Mouse (Mus musculus) heart, postnatal 0 days (tissue): Measurements from ENCODE around the gene Abcb1b. TPM values are rescaled to one million over a fixed set of nuclear protein-coding genes. Genes with fewer than 3 reads are reported as not detected.
"Not testable (repeated sequence)": the region's sequence is repeated elsewhere in the genome, so short reads cannot be mapped to it uniquely, and the experiment has no call there.

Experiments
- ATAC-seq: fragments of 200-750 bp; cut with Nextera tagmentation; 2 replicates; pipeline ENCODE4 v1.8.0; 2017; ENCODE audit warnings: low read depth, moderate number of reproducible peaks, moderate library complexity; ENCODE audit not compliant: insufficient read depth
- DNase-seq: peaks from one replicate; pipeline ENCODE4 v3.0.0-alpha.2; 2016; ENCODE audit warnings: low spot score
- H3K27ac ChIP-seq: fragments of 300-500 bp; sonication (generic); 2 replicates; pipeline ENCODE4 v1.5.1; 2014; ENCODE audit warnings: low read depth, mild to moderate bottlenecking
- H3K27me3 ChIP-seq: fragments of 300-500 bp; sonication (generic); 2 replicates; pipeline ENCODE4 v1.6.1; 2014; ENCODE audit warnings: low read length, mixed read lengths; ENCODE audit not compliant: control insufficient read depth, insufficient read depth
- H3K36me3 ChIP-seq: fragments of 300-500 bp; sonication (generic); replicated peaks from 2 replicates; pipeline ENCODE4 v1.6.1; 2014; ENCODE audit warnings: low read length, mixed read lengths; ENCODE audit not compliant: control insufficient read depth, insufficient read depth
- H3K4me1 ChIP-seq: fragments of 300-500 bp; sonication (generic); 2 replicates; pipeline ENCODE4 v1.6.1; 2014; ENCODE audit warnings: antibody characterized with exemption; ENCODE audit not compliant: control insufficient read depth, insufficient read depth
- H3K4me2 ChIP-seq: fragments of 300-500 bp; sonication (generic); 2 replicates; pipeline ENCODE4 v1.6.1; 2014; ENCODE audit warnings: low read depth, mild to moderate bottlenecking, low read length, moderate library complexity
- H3K4me3 ChIP-seq: fragments of 300-500 bp; sonication (generic); 2 replicates; pipeline ENCODE4 v1.5.1; 2014; ENCODE audit warnings: low read depth, low read length
- H3K9ac ChIP-seq: fragments of 300-500 bp; sonication (generic); replicated peaks from 2 replicates; pipeline ENCODE4 v1.6.1; 2014; ENCODE audit warnings: low read depth, low read length, mixed read lengths
- H3K9me3 ChIP-seq: fragments of 300-500 bp; sonication (generic); replicated peaks from 2 replicates; pipeline ENCODE4 v1.6.1; 2016; ENCODE audit warnings: low read length; ENCODE audit not compliant: control insufficient read depth
- CTCF ChIP-seq: IDR thresholded peaks from 2 replicates; pipeline ENCODE4 v1.5.1; 2016; ENCODE audit warnings: antibody characterized with exemption, control low read depth, low read depth
- EP300 ChIP-seq: IDR thresholded peaks from 2 replicates; pipeline ENCODE4 v1.6.1; 2016; ENCODE audit warnings: antibody characterized with exemption, low read depth
- WGBS: fragments of 180-500 bp; shearing (Covaris S2); extraction: QIAGEN DNeasy Blood & Tissue Kit; methylation state at CpG from one replicate; pipeline ENCODE4 v1.1.7; 2014; 5-methylcytosine and 5-hydroxymethylcytosine counted together
- polyA plus RNA-seq: library from polyadenylated mRNA; unstranded; fragments of >200 nt; fragmentation: Nextera tagmentation; extraction: Ambion mirVana; gene quantifications from 2 replicates; pipeline ENCODE4 v1.2.1, GENCODE M21; 2015
- total RNA-seq: library from RNA; depleted of rRNA; stranded (reverse); fragments of >200 nt; gene quantifications from 2 replicates; pipeline ENCODE4 v1.2.3, GENCODE M21; 2014; ENCODE audit warnings: low replicate concordance

Gene Abcb1b
- total and polyA plus RNA-seq, 2 experiments from 2014 or later, result 2.1 to 3.1 TPM

GRCm38 (mm10) chr5:8850851-8851250 lies 52.9 kb downstream of the Abcb1b start:
- Histone ChIP-seq H3K9ac (no peak overlapping the region), H3K9me3 (no peaks in the 10 kb centered on the region), H3K36me3 (no peaks in the 10 kb centered on the region), H3K4me1 (no peaks in the 10 kb centered on the region), H3K27me3 (no peaks in the 10 kb centered on the region), H3K27ac (no peak overlapping the region), H3K4me3 (no peak overlapping the region), H3K4me2 (no peak overlapping the region)
- no peak for TF ChIP-seq EP300
- no peak for TF ChIP-seq CTCF
- DNase-seq (no peak), ATAC-seq (no peak)
- WGBS, result 66% methylated on average over 4 of the region's 4 CpGs

- no peak for ATAC-seq
- 66% methylated on average over 6 of the region's 6 CpGs for WGBS
- no peak for DNase-seq
Measured at GRCm38 (mm10) chr5:8857201-8857600, 59.3 kb downstream of the Abcb1b start.

GRCm38 (mm10) chr5:8861811-8862210 lies 63.9 kb downstream of the Abcb1b start:
- H3K9me3 ChIP-seq, result no peaks in the 10 kb centered on the region
- H3K4me1 ChIP-seq, result no peaks in the 10 kb centered on the region
- no peaks in the 10 kb centered on the region for H3K27me3 ChIP-seq
- H3K9ac ChIP-seq, result no peak overlapping the region
- H3K27ac ChIP-seq, result no peak overlapping the region
- no peaks in the 10 kb centered on the region for H3K36me3 ChIP-seq
- TF ChIP-seq EP300 (no peak), CTCF (no peak)
- no peak for ATAC-seq
- WGBS, result 66% methylated on average over 1 of the region's 1 CpGs
- H3K4me2 ChIP-seq, result no peak overlapping the region
- H3K4me3 ChIP-seq, result no peak overlapping the region
- no peak for DNase-seq

More at GRCm38 (mm10) chr5:8857201-8857600, 59.3 kb downstream of the Abcb1b start:
- Histone ChIP-seq H3K4me1 (no peaks in the 10 kb centered on the region), H3K27me3 (no peaks in the 10 kb centered on the region), H3K9ac (no peak overlapping the region), H3K4me2 (no peak overlapping the region), H3K27ac (no peak overlapping the region), H3K4me3 (no peak overlapping the region), H3K9me3 (no peaks in the 10 kb centered on the region), H3K36me3 (no peaks in the 10 kb centered on the region)
- TF ChIP-seq EP300, result no peak

- WGBS, result 41% methylated on average over 14 of the region's 14 CpGs
- ATAC-seq (peak; percentile 36; the same call in 1 of the 2 replicates), DNase-seq (peak; percentile 13)
- H3K36me3 ChIP-seq, result no peaks in the 10 kb centered on the region
- no peaks in the 10 kb centered on the region for H3K9me3 ChIP-seq
- H3K4me1 ChIP-seq, result no peaks in the 10 kb centered on the region
- H3K4me3 ChIP-seq, result no peak overlapping the region
- peak overlapping the region; percentile 77 for H3K27ac ChIP-seq
- no peaks in the 10 kb centered on the region for H3K27me3 ChIP-seq
- H3K4me2 ChIP-seq, result no peak overlapping the region
- TF ChIP-seq EP300, result peak; percentile 65; the same call in 1 of the 2 replicates
- no peak for TF ChIP-seq CTCF
- H3K9ac ChIP-seq, result no peak overlapping the region
Measured at GRCm38 (mm10) chr5:8863580-8864337, 65.8 kb downstream of the Abcb1b start.

- not testable (repeated sequence) for H3K27me3 ChIP-seq, H3K4me1 ChIP-seq, H3K4me3 ChIP-seq, H3K4me2 ChIP-seq, H3K9me3 ChIP-seq, H3K27ac ChIP-seq, H3K9ac ChIP-seq, DNase-seq, ATAC-seq, H3K36me3 ChIP-seq
- 91% methylated on average over 11 of the region's 11 CpGs for WGBS
Measured at GRCm38 (mm10) chr5:8865630-8866029, 67.7 kb downstream of the Abcb1b start.

GRCm38 (mm10) chr5:8866366-8866765 lies 68.4 kb downstream of the Abcb1b start:
- 87% methylated on average over 5 of the region's 5 CpGs for WGBS
- ATAC-seq, result no peak

More at GRCm38 (mm10) chr5:8866366-8866765, 68.4 kb downstream of the Abcb1b start:
- TF ChIP-seq EP300 (no peak), CTCF (no peak)
- no peak for DNase-seq
- Histone ChIP-seq H3K4me1 (no peaks in the 10 kb centered on the region), H3K4me2 (no peak overlapping the region), H3K9ac (no peak overlapping the region), H3K36me3 (no peaks in the 10 kb centered on the region), H3K4me3 (no peak overlapping the region), H3K27ac (no peak overlapping the region), H3K9me3 (no peaks in the 10 kb centered on the region), H3K27me3 (no peaks in the 10 kb centered on the region)
